Mouse (Mus musculus) megakaryocyte-erythroid progenitor cell, adult 5 weeks (primary cell): ENCODE results near the gene Olfr1044. TPM values are rescaled to one million over a fixed set of nuclear protein-coding genes. Genes with fewer than 3 reads are reported as not detected.

Source experiments
- polyA plus RNA-seq: library from polyadenylated mRNA; stranded (reverse); fragments of >175 nt; gene quantifications from 2 replicates; pipeline ENCODE4 v1.2.3, GENCODE M21; 2012

Olfr1044 gene
- not detected in 2 replicates for polyA plus RNA-seq

DNA sequence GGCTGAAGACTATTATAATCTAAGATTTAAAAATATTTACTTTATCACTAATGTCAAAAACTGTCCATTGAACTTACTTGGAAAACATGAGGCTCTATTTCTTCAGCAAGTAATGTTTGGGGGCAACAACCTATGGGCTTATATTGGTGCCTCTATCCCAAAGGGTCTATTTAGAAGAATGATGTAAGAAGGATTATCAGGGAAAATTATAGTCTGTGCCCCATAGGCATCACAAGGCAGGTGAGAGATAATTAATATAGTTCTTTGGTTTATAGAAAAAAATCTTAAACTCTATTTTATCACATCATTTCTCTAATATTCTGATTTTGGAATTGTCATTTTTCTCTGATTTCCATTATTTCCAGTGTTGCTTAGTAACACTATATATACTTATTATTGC is at the start of gene Olfr1044:
Gene Olfr1044 (minus strand): TSS at position 101 of the 400 bp plus-strand sequence.

GRCm38 (mm10) chr2:86219214-86219613 is 41.6 kb upstream of the Olfr1044 start, which contains the start of gene Olfr1046:
TSS of gene Olfr1046 (minus strand) at chr2:86219314.

GRCm38 (mm10) chr2:86202909-86203308 is 25.3 kb upstream of the Olfr1044 start, which contains the start of gene Olfr1045:
TSS of gene Olfr1045 (minus strand) at chr2:86203009.

DNA sequence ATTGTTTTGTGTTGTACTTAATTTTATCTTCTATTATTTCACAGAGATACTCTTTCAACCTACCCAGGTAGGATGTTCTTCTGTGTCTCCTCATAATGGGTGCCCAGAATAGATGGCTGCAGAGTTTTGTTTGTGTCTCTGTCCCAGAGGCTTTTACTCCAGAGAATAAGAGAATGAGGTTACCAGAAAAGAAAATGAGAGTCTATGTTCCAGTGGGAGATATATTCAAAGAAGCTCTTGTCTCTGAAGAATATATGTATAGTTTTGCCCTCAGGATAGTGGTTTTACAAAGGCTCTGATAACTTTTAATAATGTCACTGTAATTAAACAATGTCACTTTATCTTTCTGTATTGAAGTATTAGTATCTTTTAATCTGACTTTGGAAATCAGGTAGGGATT is 8.0 kb upstream of the Olfr1044 start, which contains the start of gene Olfr52:
Gene Olfr52 (minus strand): TSS at position 101 of the 400 bp plus-strand sequence.

DNA sequence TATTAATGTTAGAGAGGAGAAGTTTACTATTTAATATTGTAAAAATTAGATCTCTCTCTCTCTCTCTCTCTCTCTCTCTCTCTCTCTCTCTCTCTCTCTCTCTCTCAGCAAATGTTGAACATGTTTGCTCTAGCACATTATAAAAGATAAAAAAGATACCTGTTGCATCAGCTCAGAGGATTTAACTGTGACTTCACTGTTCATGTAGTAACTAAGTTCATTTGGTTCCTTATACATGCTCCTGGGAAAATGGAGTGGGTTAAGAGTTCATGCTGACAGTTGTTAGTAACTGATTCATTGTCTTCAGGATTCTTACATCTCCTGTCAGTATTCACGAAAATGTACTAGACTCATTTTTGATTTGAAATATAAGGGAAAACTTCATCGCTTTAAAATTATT is 10.2 kb downstream of the Olfr1044 start, which contains the start of gene Olfr1043:
Gene Olfr1043 (minus strand): TSS at position 101 of the 400 bp plus-strand sequence.

GRCm38 (mm10) chr2:86161738-86162137 is 15.9 kb downstream of the Olfr1044 start, which contains the start of gene Olfr1042:
TSS of gene Olfr1042 (minus strand) at chr2:86161838.

DNA sequence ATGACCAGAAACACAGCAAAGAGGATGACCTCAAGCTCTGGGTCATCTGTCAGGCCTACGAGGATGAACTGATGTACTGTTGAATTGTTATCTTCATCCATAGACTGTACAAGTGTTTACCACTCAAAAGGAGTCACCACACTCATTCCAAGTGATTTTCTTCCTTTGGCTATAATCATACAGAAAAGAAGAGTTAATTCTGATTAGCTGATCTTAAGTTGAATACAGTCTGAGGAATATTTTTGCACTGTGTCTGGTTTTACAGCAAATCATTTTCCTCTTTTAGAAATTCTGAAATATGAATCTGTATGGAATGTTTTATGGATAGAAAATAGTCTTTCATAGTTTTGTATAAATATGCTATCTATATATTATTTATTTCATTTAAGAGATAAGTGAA is 31.0 kb downstream of the Olfr1044 start, which contains the start of gene Olfr1040:
Gene Olfr1040 (minus strand): TSS at position 101 of the 400 bp plus-strand sequence.

GRCm38 (mm10) chr2:86135828-86136227 is 41.8 kb downstream of the Olfr1044 start, which contains the start of gene Olfr1039:
TSS of gene Olfr1039 (minus strand) at chr2:86135928.

Other genes with a start within 250 kb of the Olfr1044 start
- not detected in 2 replicates for gene Olfr1028, start 227.4 kb downstream of the Olfr1044 start, polyA plus RNA-seq
- gene Olfr1029, start 203.9 kb downstream of the Olfr1044 start, polyA plus RNA-seq: not detected in 2 replicates
- not detected in 2 replicates for gene Olfr1030, start 198.5 kb downstream of the Olfr1044 start, polyA plus RNA-seq
- not detected in 2 replicates for gene Olfr1031, start 187.5 kb downstream of the Olfr1044 start, polyA plus RNA-seq
- not detected in 2 replicates for gene Olfr1032, start 172.3 kb downstream of the Olfr1044 start, polyA plus RNA-seq
- gene Olfr1033, start 157.2 kb downstream of the Olfr1044 start, polyA plus RNA-seq: 0.02 TPM in 1 of 2 replicates, not detected in the other
- gene Olfr1034, start 132.0 kb downstream of the Olfr1044 start, polyA plus RNA-seq: not detected in 2 replicates
- not detected in 2 replicates for gene Olfr1036, start 103.8 kb downstream of the Olfr1044 start, polyA plus RNA-seq
- not detected in 2 replicates for gene Olfr1037, start 90.4 kb downstream of the Olfr1044 start, polyA plus RNA-seq
- gene Olfr1039, start 41.9 kb downstream of the Olfr1044 start, polyA plus RNA-seq: 0.02 TPM in 1 of 2 replicates, not detected in the other
- not detected in 2 replicates for gene Olfr1040, start 31.1 kb downstream of the Olfr1044 start, polyA plus RNA-seq
- not detected in 2 replicates for gene Olfr1042, start 16.0 kb downstream of the Olfr1044 start, polyA plus RNA-seq
- not detected in 2 replicates for gene Olfr1043, start 10.3 kb downstream of the Olfr1044 start, polyA plus RNA-seq
- gene Olfr52, start 7.9 kb upstream of the Olfr1044 start, polyA plus RNA-seq: not detected in 2 replicates
- not detected in 2 replicates for gene Olfr1045, start 25.2 kb upstream of the Olfr1044 start, polyA plus RNA-seq
- gene Olfr1046, start 41.5 kb upstream of the Olfr1044 start, polyA plus RNA-seq: not detected in 2 replicates
- gene Olfr1047, start 53.6 kb upstream of the Olfr1044 start, polyA plus RNA-seq: not detected in 2 replicates
- gene Olfr1048, start 62.5 kb upstream of the Olfr1044 start, polyA plus RNA-seq: not detected in 2 replicates
- gene Olfr1049, start 80.5 kb upstream of the Olfr1044 start, polyA plus RNA-seq: not detected in 2 replicates
- gene Olfr1051, start 101.3 kb upstream of the Olfr1044 start, polyA plus RNA-seq: not detected in 2 replicates
- gene Olfr1052, start 114.6 kb upstream of the Olfr1044 start, polyA plus RNA-seq: not detected in 2 replicates
- not detected in 2 replicates for gene Olfr1053, start 137.5 kb upstream of the Olfr1044 start, polyA plus RNA-seq
- gene Olfr1054, start 157.6 kb upstream of the Olfr1044 start, polyA plus RNA-seq: not detected in 2 replicates
- gene Olfr1055, start 172.5 kb upstream of the Olfr1044 start, polyA plus RNA-seq: not detected in 2 replicates
- not detected in 2 replicates for gene Olfr1056, start 184.6 kb upstream of the Olfr1044 start, polyA plus RNA-seq
- not detected in 2 replicates for gene Olfr1057, start 200.6 kb upstream of the Olfr1044 start, polyA plus RNA-seq
- gene Olfr1058, start 210.7 kb upstream of the Olfr1044 start, polyA plus RNA-seq: not detected in 2 replicates
- gene Olfr1061, start 236.2 kb upstream of the Olfr1044 start, polyA plus RNA-seq: not detected in 2 replicates
- gene Olfr1062, start 248.9 kb upstream of the Olfr1044 start, polyA plus RNA-seq: not detected in 2 replicates